Mouse (Mus musculus) left cerebral cortex, adult 9 months (tissue): ENCODE data around the gene Fam214a.

Source experiments
- DNase-seq, 2 experiments: peaks; one replicate each; pipeline ENCODE4 v3.0.0; 2022; ENCODE audit warnings: low spot score in 2 of 2

Gene Fam214a

GRCm38 (mm10) chr9:74952106-74952505 is 578 bp upstream of the Fam214a start:
- peak in 1 of 2 experiments; percentile 58 for DNase-seq

- no peak for DNase-seq
Observed at GRCm38 (mm10) chr9:74953265-74953958, 728 bp downstream of the Fam214a start.

GRCm38 (mm10) chr9:74953959-74954279 is 1.2 kb downstream of the Fam214a start:
- no peak for DNase-seq

- no peak for DNase-seq
Observed at GRCm38 (mm10) chr9:74954387-74954786, 1.7 kb downstream of the Fam214a start.

GRCm38 (mm10) chr9:74960630-74961029 is 7.9 kb downstream of the Fam214a start:
- no peak for DNase-seq

- no peak for DNase-seq
Observed at GRCm38 (mm10) chr9:74961073-74961575, 8.4 kb downstream of the Fam214a start.

- no peak for DNase-seq
Observed at GRCm38 (mm10) chr9:74963953-74964352, 11.3 kb downstream of the Fam214a start.

- no peak for DNase-seq
Observed at GRCm38 (mm10) chr9:74964866-74965384, 12.2 kb downstream of the Fam214a start.

GRCm38 (mm10) chr9:74966200-74966599 is 13.5 kb downstream of the Fam214a start:
- no peak for DNase-seq

GRCm38 (mm10) chr9:74968647-74969428 is 16.2 kb downstream of the Fam214a start:
- no peak for DNase-seq

GRCm38 (mm10) chr9:74970591-74970990 is 17.9 kb downstream of the Fam214a start:
- DNase-seq = no peak

- DNase-seq = no peak
Observed at GRCm38 (mm10) chr9:74971191-74971976, 18.7 kb downstream of the Fam214a start.

GRCm38 (mm10) chr9:74972736-74973135 is 20.1 kb downstream of the Fam214a start:
- DNase-seq = no peak

- DNase-seq = no peak
Observed at GRCm38 (mm10) chr9:74973154-74973553, 20.5 kb downstream of the Fam214a start.

GRCm38 (mm10) chr9:74974758-74975157 is 22.1 kb downstream of the Fam214a start:
- no peak for DNase-seq

GRCm38 (mm10) chr9:74975416-74975815 is 22.7 kb downstream of the Fam214a start:
- no peak for DNase-seq

- DNase-seq = peak; percentile 86 to 93
Observed at GRCm38 (mm10) chr9:74975911-74976563, 23.4 kb downstream of the Fam214a start.

GRCm38 (mm10) chr9:74977251-74977650 is 24.6 kb downstream of the Fam214a start:
- no peak for DNase-seq

- DNase-seq = no peak
Observed at GRCm38 (mm10) chr9:74977962-74978361, 25.3 kb downstream of the Fam214a start.

- DNase-seq = no peak
Observed at GRCm38 (mm10) chr9:74978868-74979267, 26.2 kb downstream of the Fam214a start.

- DNase-seq = no peak
Observed at GRCm38 (mm10) chr9:74979371-74979770, 26.7 kb downstream of the Fam214a start.
